Mouse (Mus musculus): ENCODE results near the gene Manf.

GRCm38 (mm10) chr9:106906597-106906996, 14.8 kb upstream of the Manf start:
- no peak for TF ChIP-seq EP300 (IDR thresholded peaks at IDR 0.05; ENCODE audit: low read depth)
- no peak for TF ChIP-seq CTCF (IDR thresholded peaks at IDR 0.05; ENCODE audit: low read depth)
